Mouse (Mus musculus) brain, embryonic 14.5 days (tissue): ENCODE data around the gene Xrn2.

Source experiments
- CTCF ChIP-seq: fragments of 200-500 bp; IDR thresholded peaks from 2 replicates; pipeline ENCODE4 v1.5.1; 2012; ENCODE audit warnings: inconsistent platforms, mild to moderate bottlenecking, moderate library complexity, borderline replicate concordance; ENCODE audit not compliant: insufficient read depth, insufficient read length; ENCODE audit errors: extremely low read depth
- POLR2A ChIP-seq: fragments of 200-500 bp; IDR thresholded peaks from 2 replicates; pipeline ENCODE4 v1.6.1; 2012; ENCODE audit warnings: mild to moderate bottlenecking, inconsistent platforms, borderline replicate concordance; ENCODE audit not compliant: poor library complexity, insufficient read depth, insufficient read length, severe bottlenecking; ENCODE audit errors: extremely low read depth

- TF ChIP-seq CTCF (no peak), POLR2A (no peak)
Observed at GRCm38 (mm10) chr2:147119736-147120135, 106.9 kb downstream of the Xrn2 start.
